Mouse (Mus musculus) C2C12 (cell line): ENCODE measurements at regions not wholly inside any gene's neighbourhood (a gene's known extent, or its start where the extent isn't known, plus 50 kb on each side); places are given as distances from the start of the nearest gene placed in this dataset.

ENCODE experiments used
- H3K27me3 ChIP-seq: one replicate; pipeline ENCODE4 v1.6.1; 2011; ENCODE audit not compliant: control insufficient read depth, insufficient read depth, insufficient read length
- H3K36me3 ChIP-seq: one replicate; pipeline ENCODE4 v1.6.1; 2011; ENCODE audit not compliant: control insufficient read depth, insufficient read depth
- H3K4me3 ChIP-seq: one replicate; pipeline ENCODE4 v1.5.1; 2011; ENCODE audit warnings: mild to moderate bottlenecking, control low read depth; ENCODE audit not compliant: poor library complexity, insufficient read depth, severe bottlenecking
- H3K79me2 ChIP-seq: one replicate; pipeline ENCODE4 v1.6.1; 2011; ENCODE audit not compliant: control insufficient read depth, insufficient read depth
- H3K79me3 ChIP-seq: one replicate; pipeline ENCODE4 v1.6.1; 2011; ENCODE audit warnings: low read depth, control low read depth
- H3ac ChIP-seq: one replicate; pipeline ENCODE3; 2011; ENCODE audit warnings: low read depth; ENCODE audit not compliant: control insufficient read depth, insufficient read length
- CEBPB ChIP-seq: IDR thresholded peaks from one replicate; pipeline ENCODE4 v1.6.1; 2011; ENCODE audit warnings: low read depth, mild to moderate bottlenecking, control low read depth, moderate library complexity
- CTCF ChIP-seq: IDR thresholded peaks from one replicate; pipeline ENCODE4 v1.5.1; 2011; ENCODE audit not compliant: control insufficient read depth, insufficient read depth, insufficient read length
- FOSL1 ChIP-seq: IDR thresholded peaks from one replicate; pipeline ENCODE4 v1.8.0; 2011; ENCODE audit warnings: mild to moderate bottlenecking, low read length; ENCODE audit not compliant: poor library complexity, insufficient read depth, severe bottlenecking
- MAX ChIP-seq: IDR thresholded peaks from one replicate; pipeline ENCODE4 v1.6.1; 2011; ENCODE audit warnings: mild to moderate bottlenecking, control low read depth
- MYOD1 ChIP-seq: IDR thresholded peaks from one replicate; pipeline ENCODE4 v1.6.1; 2011; ENCODE audit warnings: low read depth; ENCODE audit not compliant: control insufficient read depth, insufficient read length
- MYOG ChIP-seq: IDR thresholded peaks from one replicate; pipeline ENCODE4 v1.6.1; 2011; ENCODE audit not compliant: control insufficient read depth, insufficient read length; ENCODE audit errors: extremely low read depth
- USF1 ChIP-seq: IDR thresholded peaks from one replicate; pipeline ENCODE4 v1.6.1; 2011; ENCODE audit warnings: low read depth, mild to moderate bottlenecking, control low read depth, moderate library complexity

DNA sequence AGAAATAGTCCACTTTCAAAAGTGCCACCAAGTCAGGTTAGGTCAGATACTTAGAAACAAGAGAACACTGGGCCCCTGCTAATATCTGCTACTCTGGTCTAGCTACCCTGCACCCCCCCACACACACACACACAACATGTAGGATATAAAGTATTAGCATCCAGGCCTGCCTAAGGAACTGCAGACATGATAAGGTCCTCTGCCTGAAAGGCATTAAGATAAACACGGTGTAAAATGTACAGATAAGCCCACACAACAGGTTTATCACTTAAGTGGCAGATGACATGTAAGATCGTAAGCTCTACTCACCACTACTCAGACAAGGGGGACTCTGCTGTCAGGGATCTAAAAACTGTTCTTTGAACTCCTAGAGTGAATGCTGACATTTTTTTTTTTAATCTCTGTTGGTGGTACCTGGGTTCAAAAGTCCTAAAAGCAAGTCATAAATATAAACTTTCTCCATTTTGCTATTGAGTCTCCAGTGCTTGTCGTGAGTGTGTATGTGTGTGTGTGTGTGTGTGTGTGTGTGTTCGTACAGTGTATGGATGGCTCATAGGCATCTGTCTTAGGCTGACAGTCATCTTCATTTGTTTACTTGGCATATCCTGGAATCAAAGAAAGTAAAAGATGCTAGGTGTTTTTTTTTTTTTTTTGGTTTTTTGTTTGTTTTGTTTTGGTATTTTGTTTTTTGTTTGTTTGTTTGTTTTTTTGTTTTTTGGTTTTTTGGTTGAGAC is 52.2 kb downstream of the Gm9817 start:
- no peaks in the 10 kb centered on the region for H3K79me2 ChIP-seq
- no peak overlapping the region for H3ac ChIP-seq
- no peaks in the 10 kb centered on the region for H3K36me3 ChIP-seq
- H3K4me3 ChIP-seq: no peak overlapping the region
- H3K27me3 ChIP-seq: no peaks in the 10 kb centered on the region
- no peak for TF ChIP-seq MAX
- TF ChIP-seq USF1: no peak
- TF ChIP-seq MYOG: no peak
- TF ChIP-seq CTCF: no peak
- no peak for TF ChIP-seq FOSL1
- TF ChIP-seq CEBPB: no peak
- no peak for TF ChIP-seq MYOD1
- no peaks in the 10 kb centered on the region for H3K79me3 ChIP-seq

- no peaks in the 10 kb centered on the region for H3K79me3 ChIP-seq
- H3ac ChIP-seq: no peak overlapping the region
- TF ChIP-seq CEBPB (no peak), MYOG (no peak), MYOD1 (no peak), MAX (no peak), CTCF (no peak), USF1 (no peak), FOSL1 (no peak)
- no peak overlapping the region for H3K4me3 ChIP-seq
- H3K36me3 ChIP-seq: no peaks in the 10 kb centered on the region
- H3K27me3 ChIP-seq: no peaks in the 10 kb centered on the region
- no peaks in the 10 kb centered on the region for H3K79me2 ChIP-seq
These were observed 62.1 kb downstream of the Gm9817 start for GRCm38 (mm10) chr13:45140616-45141015.

GRCm38 (mm10) chr13:45145129-45145528 is 66.6 kb downstream of the Gm9817 start:
- Histone ChIP-seq H3K79me3 (no peaks in the 10 kb centered on the region), H3K36me3 (no peaks in the 10 kb centered on the region), H3K27me3 (no peaks in the 10 kb centered on the region)

DNA sequence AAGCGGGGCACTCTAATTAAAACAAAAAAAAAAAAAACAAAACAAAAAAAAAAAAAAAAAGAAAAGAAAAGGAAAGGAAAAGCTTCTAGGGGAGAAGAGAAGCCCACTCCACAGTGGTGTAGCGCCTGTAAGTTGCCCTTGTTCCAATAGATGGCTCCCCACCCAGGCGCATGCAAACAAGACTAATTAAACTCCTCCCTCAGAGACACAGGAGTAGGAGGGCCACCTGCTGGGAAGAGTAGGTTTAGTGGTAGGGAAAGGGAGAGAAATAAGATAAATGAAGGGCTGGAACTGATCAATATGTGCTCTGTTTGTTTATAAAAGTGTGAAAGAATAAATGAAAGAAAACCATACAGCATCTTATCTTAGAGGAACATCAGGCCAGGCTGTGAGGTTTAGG is 77.7 kb downstream of the Gm9817 start:
- Histone ChIP-seq H3K27me3 (no peaks in the 10 kb centered on the region), H3ac (no peak overlapping the region)

More at GRCm38 (mm10) chr13:45145129-45145528, 66.6 kb downstream of the Gm9817 start:
- Histone ChIP-seq H3ac (no peak overlapping the region), H3K79me2 (no peaks in the 10 kb centered on the region), H3K4me3 (no peak overlapping the region)
- TF ChIP-seq USF1 (no peak), CTCF (no peak), MYOG (no peak), MYOD1 (no peak), MAX (no peak)

GRCm38 (mm10) chr13:45156982-45157381 is 78.5 kb downstream of the Gm9817 start:
- H3K79me2 ChIP-seq: no peaks in the 10 kb centered on the region
- no peaks in the 10 kb centered on the region for H3K36me3 ChIP-seq
- TF ChIP-seq FOSL1 (no peak), USF1 (no peak), MYOG (no peak), MAX (no peak)
- H3K27me3 ChIP-seq: no peaks in the 10 kb centered on the region
- H3ac ChIP-seq: no peak overlapping the region
- H3K4me3 ChIP-seq: no peak overlapping the region
- H3K79me3 ChIP-seq: no peaks in the 10 kb centered on the region

More for the DNA sequence above, 77.7 kb downstream of the Gm9817 start:
- no peak overlapping the region for H3K4me3 ChIP-seq
- no peaks in the 10 kb centered on the region for H3K36me3 ChIP-seq
- H3K79me3 ChIP-seq: no peaks in the 10 kb centered on the region
- no peaks in the 10 kb centered on the region for H3K79me2 ChIP-seq
- no peak for TF ChIP-seq MYOG
- no peak for TF ChIP-seq CTCF

DNA sequence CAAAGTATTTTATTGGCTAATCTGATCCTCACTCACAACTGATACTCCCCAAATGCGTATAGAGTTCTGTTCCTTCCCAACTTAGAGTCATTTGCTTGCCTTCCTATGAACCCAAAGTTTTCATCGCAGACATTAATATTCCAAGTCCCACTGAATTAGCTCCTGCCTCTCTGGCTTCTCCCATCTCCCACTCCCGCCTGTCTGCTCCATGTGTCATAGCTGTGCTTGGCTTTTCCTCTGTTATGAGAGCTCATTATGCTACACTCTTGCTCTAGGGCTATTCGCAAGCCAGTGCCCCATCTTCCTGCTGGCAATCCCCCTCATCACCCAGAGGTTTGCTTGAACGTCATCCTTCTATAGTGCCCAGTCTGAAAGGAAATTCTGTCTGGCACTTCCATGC is 81.8 kb downstream of the Gm9817 start:
- H3K4me3 ChIP-seq: no peak overlapping the region
- TF ChIP-seq USF1: no peak
- TF ChIP-seq MYOG: no peak
- TF ChIP-seq CEBPB: no peak
- no peak for TF ChIP-seq CTCF
- TF ChIP-seq MYOD1: no peak
- no peak for TF ChIP-seq MAX
- TF ChIP-seq FOSL1: no peak
- H3K36me3 ChIP-seq: no peaks in the 10 kb centered on the region
- H3K27me3 ChIP-seq: no peaks in the 10 kb centered on the region
- no peak overlapping the region for H3ac ChIP-seq
- no peaks in the 10 kb centered on the region for H3K79me3 ChIP-seq
- no peaks in the 10 kb centered on the region for H3K79me2 ChIP-seq
